Mouse (Mus musculus) adrenal gland, postnatal 14 days (tissue): Measurements from ENCODE around the gene Dok1. TPM values are rescaled to one million over a fixed set of nuclear protein-coding genes. Genes with fewer than 3 reads are reported as not detected.
A peak's percentile ranks its signal among the peaks of the same experiment; 100 is the strongest.

Experiments used
- DNase-seq: peaks from one replicate; pipeline ENCODE4 v3.0.0; 2021; ENCODE audit warnings: mixed read lengths
- total RNA-seq: library from RNA; stranded (reverse); gene quantifications from 2 replicates; pipeline ENCODE4 v1.2.3, GENCODE M21; 2021

Gene Dok1
- total RNA-seq, 1 experiment from 2014 or later = 8.3 TPM

- DNase-seq = no peak
These were observed 16.1 kb upstream of the Dok1 start for GRCm38 (mm10) chr6:83049367-83049766.

DNA sequence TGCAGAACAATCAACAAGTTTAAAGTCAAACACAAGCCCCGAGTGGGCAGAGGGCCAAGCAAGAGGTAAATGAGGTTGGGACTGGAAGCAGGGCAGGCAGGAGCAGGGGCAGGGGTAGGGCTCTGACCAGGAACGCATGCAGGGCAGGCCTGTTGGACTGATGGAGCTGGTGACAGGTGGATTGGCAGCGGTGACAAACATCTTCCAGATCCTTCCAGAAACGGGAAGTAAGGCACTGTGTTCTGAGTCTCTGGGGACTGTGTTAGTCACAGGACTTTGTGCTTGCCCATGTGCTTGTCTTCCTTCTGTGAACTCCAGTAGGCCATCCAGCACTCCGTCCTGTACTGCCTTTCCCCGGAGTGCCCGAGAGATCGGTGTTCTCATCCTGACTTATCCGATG is 11.5 kb upstream of the Dok1 start:
- no peak for DNase-seq

- DNase-seq = no peak
These were observed 10.7 kb upstream of the Dok1 start for GRCm38 (mm10) chr6:83043993-83044392.

- no peak for DNase-seq
These were observed 10.3 kb upstream of the Dok1 start for GRCm38 (mm10) chr6:83043561-83043960.

GRCm38 (mm10) chr6:83040601-83041000 is 7.3 kb upstream of the Dok1 start:
- DNase-seq = no peak

GRCm38 (mm10) chr6:83038496-83039012 is 5.3 kb upstream of the Dok1 start:
- peak; percentile 97 for DNase-seq

DNA sequence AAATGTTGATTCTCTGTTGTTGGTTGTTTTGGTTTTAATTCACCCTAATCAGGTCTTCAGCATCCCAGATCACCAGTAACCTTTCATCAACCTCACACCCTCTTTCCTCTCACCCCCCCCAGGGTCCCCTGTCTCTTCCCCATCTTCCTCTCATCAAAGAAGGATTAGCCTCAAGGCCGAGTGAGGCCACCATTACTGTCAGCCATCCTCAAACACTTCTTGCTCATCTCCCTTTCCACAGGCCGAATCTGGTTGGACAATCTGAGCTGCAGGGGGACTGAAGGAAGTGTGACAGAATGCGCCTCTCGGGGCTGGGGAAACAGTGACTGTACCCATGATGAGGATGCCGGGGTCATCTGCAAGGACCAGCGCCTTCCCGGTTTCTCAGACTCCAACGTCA is 3.9 kb upstream of the Dok1 start:
- no peak for DNase-seq

DNA sequence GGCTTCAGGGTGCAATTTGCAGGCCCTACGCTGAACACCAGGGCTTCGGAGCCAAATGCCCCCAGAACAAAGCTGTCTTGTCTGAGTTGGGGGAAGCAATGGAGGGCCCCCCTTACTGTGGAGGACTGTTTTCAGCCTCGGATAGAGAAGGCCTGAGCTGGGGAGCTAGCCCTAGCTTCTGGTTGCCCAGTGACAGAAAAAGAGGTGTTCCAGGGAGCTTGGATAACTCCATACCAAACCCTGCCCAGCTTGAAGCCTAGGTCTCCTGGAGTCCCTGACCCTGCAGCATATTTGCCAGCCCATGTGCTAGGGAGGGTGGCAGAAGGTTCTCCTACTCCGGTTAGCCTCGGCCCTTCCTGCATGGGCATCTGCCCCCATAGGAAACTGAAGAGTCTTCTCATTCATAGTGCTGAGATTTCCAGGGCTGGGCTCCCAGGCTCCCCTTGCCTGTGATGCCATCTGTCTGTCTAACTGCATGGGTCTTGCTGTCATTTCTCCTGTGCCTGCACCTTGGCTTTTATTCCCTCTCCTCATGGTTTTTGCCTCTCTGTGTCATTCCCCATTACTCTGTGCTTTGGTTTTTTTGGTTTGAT is 1.3 kb upstream of the Dok1 start:
- DNase-seq = no peak

DNA sequence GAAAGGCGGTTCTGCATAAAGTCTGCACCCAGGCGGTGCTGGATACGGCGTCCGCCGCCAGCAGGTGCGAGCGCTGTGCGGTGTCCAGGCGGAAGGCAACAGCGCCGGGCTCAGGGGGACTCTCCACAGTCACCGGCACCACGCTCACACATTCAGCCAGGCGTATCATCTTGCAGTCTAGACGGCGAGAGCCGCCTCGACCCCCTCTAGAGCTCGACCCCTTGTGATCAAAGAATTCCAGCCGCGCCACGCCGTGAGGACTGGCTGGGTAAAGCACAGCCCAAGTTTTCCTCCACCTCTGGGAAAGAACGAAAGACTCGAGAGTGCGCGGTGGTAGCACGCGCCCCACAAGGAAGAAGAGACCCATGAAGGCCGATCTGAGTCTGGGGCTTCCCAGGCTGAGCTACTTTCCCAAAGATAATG is 491 bp downstream of the Dok1 start:
- DNase-seq = peak; percentile 68

GRCm38 (mm10) chr6:83031921-83032590 is 1.2 kb downstream of the Dok1 start:
- DNase-seq = no peak

GRCm38 (mm10) chr6:83031111-83031510 is 2.2 kb downstream of the Dok1 start:
- no peak for DNase-seq

GRCm38 (mm10) chr6:83029777-83030176 is 3.5 kb downstream of the Dok1 start:
- no peak for DNase-seq

DNA sequence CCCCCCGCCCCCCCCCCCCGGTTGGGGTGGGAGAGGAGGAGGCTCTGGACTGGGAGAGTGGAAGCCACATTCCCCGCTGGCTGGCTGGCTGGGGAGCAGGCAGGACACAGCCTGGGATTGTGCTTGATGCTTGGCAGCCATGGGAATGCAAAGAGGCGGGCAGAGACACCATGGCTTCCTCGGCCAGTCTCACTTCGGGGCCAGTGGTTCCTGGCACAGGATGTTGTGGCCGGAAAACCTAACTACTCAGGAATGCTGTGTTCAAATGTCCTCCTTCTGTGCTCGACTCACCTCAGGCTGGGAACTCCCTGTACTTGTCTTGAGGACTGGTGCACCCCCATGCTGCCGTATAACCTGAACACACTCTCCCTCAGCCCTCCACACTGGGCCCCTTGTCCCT is 5.6 kb downstream of the Dok1 start:
- DNase-seq = no peak

GRCm38 (mm10) chr6:83027293-83027692 is 6.0 kb downstream of the Dok1 start:
- no peak for DNase-seq

DNA sequence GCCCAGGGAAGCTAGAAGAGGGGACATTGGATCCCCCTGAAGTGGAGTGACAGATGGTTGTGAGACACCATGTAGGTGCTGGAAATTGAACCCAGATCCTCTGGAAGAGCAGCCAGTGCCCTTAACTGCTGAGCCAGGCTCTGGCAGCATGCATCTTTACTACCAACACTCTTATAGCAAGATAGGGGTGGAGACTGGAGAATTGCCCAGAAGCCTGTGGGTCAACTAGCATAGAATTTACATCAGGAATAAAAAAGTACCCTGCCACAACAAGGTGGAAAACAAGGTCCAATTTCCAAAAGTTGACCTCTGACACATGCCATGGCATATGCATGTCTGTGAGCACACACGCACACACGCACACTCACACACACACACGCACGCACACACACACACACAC is 8.1 kb downstream of the Dok1 start:
- no peak for DNase-seq

DNA sequence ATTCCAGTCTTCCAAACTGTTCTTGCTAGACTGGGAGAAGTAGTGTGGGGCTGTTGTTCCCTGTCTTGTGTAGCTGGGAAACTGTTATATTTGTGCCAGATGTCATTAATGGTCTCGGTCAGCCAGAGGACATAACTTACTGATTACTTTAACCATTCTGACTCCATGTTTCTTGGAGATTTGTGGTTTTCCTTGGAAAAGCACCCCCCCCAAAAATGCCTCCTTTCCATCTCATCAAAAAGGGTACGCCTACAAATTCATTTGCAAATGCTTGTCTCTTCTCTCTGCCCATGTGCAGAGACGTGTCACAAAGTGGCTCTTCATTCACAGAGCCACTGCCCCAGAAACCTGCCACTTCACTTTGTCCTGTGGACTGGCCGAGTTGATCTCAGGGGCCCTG is 8.8 kb downstream of the Dok1 start:
- DNase-seq = no peak

DNA sequence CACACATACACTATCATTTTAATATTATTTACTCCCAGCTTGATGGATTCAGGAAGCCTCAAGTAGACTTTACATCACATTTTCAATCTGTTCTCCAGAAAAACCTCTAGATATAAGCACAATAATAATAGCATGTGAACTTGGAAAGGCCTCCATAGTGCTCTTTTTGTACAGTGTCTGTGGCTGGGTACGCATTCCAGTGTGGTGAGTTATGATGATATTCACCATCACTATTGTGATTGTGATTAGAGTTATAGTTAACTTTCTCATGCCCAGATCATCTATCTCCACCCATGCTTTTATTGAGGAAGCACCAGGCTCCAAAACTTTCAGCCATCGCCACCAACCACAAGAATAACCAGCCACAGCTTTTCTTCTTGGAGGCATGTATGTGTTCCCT is 9.5 kb downstream of the Dok1 start:
- no peak for DNase-seq

DNA sequence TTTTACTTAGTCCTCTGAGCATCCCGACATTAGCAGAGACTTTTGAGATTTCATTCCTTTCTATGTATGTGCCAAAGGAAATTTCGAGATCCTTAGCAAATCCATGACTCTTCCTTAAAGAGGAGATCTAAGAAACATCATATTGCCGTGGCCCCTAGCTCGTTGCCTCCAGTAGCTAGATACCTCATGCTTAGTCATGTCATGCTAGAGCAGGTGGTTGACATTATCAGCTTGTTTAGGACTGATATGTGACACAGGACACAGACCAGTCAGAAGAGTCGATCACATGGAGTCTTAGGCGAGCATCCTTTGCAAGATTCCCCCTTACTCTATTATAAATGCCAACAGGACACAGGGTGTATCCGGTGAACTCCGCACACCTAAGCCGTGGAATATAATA is 10.3 kb downstream of the Dok1 start:
- no peak for DNase-seq

GRCm38 (mm10) chr6:83020836-83021593 is 12.3 kb downstream of the Dok1 start:
- DNase-seq = no peak

DNA sequence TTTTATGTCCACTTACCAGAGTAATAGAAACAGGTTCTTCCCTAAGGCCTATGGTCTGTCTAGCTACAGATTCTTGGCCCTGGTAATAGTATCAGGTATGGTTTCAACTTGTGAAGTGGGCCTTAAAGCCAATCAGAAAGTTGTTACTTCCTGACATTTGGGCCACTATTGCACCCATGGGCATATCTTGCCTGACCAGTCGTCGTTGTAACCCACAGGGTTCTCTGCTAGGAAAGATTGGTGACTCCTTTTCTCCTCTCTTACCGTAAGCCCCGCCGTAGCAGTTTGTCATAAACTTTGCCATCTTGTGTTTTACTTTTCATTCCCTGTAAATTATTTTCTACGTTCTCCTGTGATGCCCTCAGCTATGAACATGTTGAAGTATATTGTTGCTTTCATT is 13.2 kb downstream of the Dok1 start:
- no peak for DNase-seq

- DNase-seq = no peak
These were observed 14.2 kb downstream of the Dok1 start for GRCm38 (mm10) chr6:83019044-83019443.

DNA sequence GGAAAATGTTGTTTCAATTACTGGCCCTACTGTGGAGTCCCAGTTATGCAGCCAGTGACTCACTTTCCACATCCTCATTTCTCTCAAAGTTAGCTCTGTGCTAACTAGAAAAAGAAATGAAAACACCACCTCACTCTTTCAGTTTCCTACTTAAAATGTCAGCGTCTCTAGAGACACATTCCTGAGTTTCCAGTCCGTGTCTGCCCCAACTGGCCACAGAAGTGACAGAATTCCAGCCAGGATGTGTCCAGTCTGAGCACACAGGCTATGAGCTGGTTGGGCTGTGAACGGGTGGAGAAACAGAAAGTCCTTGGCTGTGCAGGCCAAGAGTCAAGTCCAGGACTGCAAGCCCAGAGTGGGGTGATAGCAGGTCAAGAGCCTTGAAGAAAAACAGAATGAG is 16.1 kb downstream of the Dok1 start:
- DNase-seq = peak; percentile 64

GRCm38 (mm10) chr6:83015749-83016148 is 17.5 kb downstream of the Dok1 start:
- DNase-seq = no peak
